Mouse (Mus musculus) erythroblast, embryonic 14.5 days (primary cell): ENCODE results near the gene Cdk4.

Experiments
- GATA1 ChIP-seq: IDR thresholded peaks from 2 replicates; pipeline ENCODE4 v1.6.1; 2012; ENCODE audit warnings: low read length, inconsistent platforms, mixed read lengths
- TAL1 ChIP-seq: IDR thresholded peaks from 3 replicates; pipeline ENCODE4 v1.6.1; 2012; ENCODE audit warnings: low read length, inconsistent platforms, mixed read lengths

GRCm38 (mm10) chr10:127111001-127111887 is 47.9 kb downstream of the Cdk4 start:
- TF ChIP-seq GATA1: no peak
- TF ChIP-seq TAL1: no peak
